Mouse (Mus musculus): ENCODE data around the gene Wnt3a.

Wnt3a gene

DNA sequence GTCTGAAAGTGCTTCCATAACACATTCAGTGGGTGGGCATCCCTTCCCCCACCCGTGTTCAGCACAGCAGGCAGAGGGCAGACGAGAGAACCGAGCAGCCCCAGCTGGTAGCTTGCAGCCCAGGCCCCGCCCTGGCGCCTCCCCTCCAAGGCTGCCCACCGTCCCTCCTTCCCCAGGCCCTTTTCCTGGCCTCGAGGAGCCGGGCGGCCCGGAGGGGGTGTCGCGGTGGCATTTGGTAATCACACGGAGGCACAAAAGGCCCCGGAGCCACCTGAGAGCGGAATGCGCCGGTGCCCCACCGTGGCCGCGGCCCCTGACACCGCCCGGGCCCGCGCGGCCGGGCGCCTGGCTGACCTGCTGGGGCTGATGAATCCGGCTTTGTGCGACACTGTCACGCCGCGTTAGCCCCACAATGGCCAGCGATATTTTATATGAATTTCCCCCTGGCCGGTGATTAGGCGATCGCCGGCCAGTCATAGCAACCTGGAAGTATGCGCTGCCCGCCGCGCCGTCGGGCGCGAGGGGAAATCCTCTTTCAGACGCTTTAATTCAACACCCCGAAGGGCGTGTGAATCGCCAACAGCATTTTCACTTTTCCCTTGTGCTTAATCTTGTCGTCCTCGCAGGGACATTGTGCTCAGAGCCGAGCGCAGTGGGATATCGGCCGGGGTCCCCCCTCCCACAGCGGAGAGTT lies 26.5 kb downstream of the Wnt3a start:
- DNase-seq (ENCODE audit: low read depth in 1 of 2, low spot score in 2 of 2): no peak

GRCm38 (mm10) chr11:59262308-59262707 lies 28.2 kb downstream of the Wnt3a start:
- no peak for DNase-seq (ENCODE audit: low read depth in 1 of 2, low spot score in 2 of 2)

GRCm38 (mm10) chr11:59260706-59261493 lies 29.7 kb downstream of the Wnt3a start:
- DNase-seq (ENCODE audit: low read depth in 1 of 2, low spot score in 2 of 2): no peak

- no peak for DNase-seq (ENCODE audit: low read depth in 1 of 2, low spot score in 2 of 2)
These were observed 30.9 kb downstream of the Wnt3a start for GRCm38 (mm10) chr11:59259647-59260046.

DNA sequence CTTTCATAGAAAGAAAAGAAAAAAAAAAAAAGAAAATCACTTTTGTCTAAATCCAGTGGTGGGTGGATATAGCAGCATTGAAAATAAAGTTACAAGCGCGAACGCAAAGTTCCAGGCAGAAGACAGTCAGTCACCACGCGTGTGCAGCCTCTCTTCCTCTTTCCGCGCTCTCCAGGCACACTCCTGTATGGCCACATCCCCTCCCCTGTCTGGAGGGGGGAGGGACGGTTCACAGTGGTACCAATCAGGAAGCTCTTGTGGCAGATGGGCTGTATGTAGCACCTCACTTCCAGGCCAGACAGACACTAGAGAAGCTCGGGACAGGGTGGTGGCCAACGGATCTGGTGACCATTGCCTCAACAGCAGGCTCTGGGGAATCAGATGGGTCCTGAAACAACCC lies 42.5 kb downstream of the Wnt3a start:
- DNase-seq (ENCODE audit: low read depth in 1 of 2, low spot score in 2 of 2): no peak

GRCm38 (mm10) chr11:59243856-59244255 lies 46.7 kb downstream of the Wnt3a start:
- DNase-seq (ENCODE audit: low read depth in 1 of 2, low spot score in 2 of 2): no peak

GRCm38 (mm10) chr11:59241841-59242240 lies 48.7 kb downstream of the Wnt3a start:
- DNase-seq (ENCODE audit: low read depth in 1 of 2, low spot score in 2 of 2): no peak

- DNase-seq (ENCODE audit: low read depth in 1 of 2, low spot score in 2 of 2): no peak
These were observed 50.8 kb downstream of the Wnt3a start for GRCm38 (mm10) chr11:59239796-59240195.

DNA sequence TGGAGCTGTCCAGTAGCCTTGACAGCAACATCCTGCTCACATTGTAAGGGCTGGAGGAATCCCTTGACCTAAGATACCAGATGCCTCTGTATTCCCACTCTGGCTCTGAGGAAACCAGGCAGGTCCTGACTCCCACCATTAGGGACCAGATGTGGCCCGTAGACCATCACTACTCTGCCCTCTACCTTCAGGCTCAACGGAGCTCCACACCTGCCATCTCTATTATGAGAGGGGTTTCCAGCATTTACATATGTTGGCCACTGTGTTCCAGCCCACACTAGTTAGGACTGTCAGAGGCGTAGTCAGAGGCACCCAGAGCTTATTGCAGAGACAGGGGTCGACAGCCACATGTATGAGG lies 51.1 kb downstream of the Wnt3a start:
- DNase-seq (ENCODE audit: low read depth in 1 of 2, low spot score in 2 of 2): no peak

DNA sequence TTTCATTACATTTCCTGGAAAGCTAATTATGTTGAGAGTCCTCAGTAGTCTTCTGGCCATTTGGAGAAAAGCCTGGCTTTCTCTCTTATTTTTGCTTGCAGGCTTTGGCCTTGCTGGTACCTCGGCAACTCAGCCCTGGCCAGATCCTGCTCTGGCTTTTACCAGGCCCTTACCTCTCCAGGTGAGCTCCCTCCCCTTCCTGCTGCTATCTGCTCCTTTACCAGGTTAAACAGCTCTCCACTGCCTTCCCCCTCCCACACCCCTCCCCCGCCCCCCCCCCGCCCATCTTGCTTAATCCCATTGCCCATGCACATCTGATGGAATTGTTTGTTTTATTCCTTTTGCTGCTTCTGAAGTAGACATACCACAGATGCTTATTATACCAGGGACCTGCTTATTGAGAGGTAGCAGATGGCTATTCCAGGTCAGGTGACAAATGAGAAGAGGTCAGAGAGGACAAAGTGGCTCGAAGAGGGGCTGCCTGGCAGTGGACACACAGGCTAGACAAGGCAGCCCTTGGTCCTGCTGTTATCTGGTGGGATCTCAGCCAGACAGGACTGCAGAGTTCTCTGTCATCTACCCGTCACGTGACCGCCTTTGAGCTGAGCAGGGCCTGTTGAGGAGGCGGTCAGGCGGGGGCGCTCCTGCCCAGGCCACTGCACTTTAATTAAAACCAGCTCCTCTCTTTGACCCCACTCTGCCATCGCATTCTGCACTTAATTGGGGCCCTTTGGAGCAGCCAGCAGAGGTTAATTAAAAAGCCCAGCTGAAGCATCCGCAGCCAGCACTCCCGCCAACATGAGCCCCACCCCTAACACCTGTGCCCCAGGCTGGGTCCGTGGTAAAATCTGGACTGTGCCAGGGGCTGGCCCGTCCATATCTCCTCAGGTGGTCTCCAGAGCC lies 51.8 kb downstream of the Wnt3a start:
- no peak for DNase-seq (ENCODE audit: low read depth in 1 of 2, low spot score in 2 of 2)

DNA sequence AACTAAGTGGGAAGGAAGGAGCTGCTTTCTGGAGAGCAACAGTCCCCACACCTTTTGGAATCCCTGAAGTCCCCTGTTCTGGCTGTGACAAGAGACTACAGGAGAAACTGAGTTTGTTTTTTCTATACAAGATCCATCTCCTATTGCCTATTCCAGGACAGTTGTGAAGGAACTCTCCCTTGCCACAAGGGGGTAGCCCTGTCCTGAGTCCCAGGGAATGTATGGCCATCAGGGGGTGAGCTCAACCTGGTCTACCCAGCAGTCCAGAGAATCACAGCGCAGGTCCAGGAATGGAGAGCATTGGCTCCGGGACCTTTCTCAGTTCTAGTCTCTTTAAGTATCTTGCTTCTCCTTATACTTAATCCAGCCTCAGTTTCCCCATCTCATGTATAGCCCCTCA lies 57.8 kb downstream of the Wnt3a start:
- DNase-seq (ENCODE audit: low read depth in 1 of 2, low spot score in 2 of 2): no peak

- peak in 1 of 2 experiments; percentile 42 for DNase-seq (ENCODE audit: low read depth in 1 of 2, low spot score in 2 of 2)
These were observed 60.3 kb downstream of the Wnt3a start for GRCm38 (mm10) chr11:59230144-59230760.

DNA sequence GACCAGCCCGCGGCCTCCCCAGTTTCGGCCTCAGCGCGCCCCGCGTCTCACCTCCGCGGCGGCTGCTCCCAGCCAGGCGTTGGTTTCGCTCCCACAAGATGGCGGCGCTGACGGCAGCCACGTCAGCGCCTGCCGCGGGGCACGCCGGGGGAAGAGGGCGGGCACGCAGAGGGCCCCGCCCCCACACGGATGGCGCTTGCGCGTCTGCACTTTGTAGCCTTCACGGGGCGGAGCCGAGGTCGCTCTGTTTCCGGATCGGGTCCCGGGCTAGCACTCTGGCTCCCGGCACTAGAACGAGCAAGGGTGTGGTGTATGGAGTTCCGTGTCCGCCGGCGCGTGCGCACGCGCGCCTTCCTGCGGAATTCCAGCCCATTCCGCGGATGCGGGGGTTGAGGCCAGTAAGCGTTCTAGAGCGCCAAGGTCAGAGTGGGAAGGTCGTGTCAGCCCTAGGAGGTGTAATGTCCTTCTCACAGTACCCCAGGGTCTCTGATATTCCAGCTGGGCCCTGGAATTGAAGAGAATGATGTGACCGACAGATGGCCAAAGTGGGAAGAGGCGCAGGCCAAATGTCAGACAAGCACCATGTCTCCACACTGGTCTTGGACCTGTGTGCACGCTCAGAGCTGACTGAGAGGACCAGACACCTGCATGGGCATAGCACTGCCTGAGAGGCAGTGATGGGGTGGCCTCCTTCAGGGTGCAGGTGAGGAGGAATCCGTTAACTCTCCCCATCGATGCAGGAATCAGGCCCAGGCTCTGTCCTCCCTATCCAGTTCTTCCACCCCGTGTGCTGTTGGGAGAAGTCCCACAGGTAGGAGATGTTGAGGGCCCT lies 62.2 kb downstream of the Wnt3a start, which contains the start of gene Arf1:
TSS of gene Arf1 (minus strand) at position 149 of the 832 bp plus-strand sequence.
- DNase-seq (ENCODE audit: low read depth in 1 of 2, low spot score in 2 of 2): peak; percentile 85 to 94

DNA sequence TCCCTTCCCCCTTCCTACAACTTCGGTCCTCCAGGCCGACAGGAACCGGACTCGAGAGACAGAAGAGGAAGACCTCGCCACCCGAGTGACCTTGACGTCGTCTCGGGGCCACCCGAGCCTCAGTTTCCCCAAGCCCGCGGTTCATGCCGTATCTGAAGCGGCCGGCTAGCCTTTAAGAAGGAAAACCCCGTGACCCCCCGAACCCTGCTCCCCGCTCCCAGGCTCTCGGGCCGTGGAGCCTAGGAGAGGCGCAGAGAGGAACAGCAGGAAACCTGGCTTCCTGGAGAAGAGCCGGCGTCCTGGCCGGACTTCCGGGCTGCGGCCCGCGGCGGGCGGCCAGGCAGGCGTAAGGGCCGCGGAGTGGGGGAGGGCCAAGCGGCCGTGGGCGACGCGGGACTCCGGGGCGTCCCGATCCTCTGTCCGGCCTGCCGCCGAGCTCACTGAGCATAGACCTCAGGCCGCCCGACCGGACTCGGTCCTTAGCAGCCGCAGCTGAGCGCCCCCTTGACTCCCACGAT lies 62.9 kb downstream of the Wnt3a start:
- no peak for DNase-seq (ENCODE audit: low read depth in 1 of 2, low spot score in 2 of 2)

DNA sequence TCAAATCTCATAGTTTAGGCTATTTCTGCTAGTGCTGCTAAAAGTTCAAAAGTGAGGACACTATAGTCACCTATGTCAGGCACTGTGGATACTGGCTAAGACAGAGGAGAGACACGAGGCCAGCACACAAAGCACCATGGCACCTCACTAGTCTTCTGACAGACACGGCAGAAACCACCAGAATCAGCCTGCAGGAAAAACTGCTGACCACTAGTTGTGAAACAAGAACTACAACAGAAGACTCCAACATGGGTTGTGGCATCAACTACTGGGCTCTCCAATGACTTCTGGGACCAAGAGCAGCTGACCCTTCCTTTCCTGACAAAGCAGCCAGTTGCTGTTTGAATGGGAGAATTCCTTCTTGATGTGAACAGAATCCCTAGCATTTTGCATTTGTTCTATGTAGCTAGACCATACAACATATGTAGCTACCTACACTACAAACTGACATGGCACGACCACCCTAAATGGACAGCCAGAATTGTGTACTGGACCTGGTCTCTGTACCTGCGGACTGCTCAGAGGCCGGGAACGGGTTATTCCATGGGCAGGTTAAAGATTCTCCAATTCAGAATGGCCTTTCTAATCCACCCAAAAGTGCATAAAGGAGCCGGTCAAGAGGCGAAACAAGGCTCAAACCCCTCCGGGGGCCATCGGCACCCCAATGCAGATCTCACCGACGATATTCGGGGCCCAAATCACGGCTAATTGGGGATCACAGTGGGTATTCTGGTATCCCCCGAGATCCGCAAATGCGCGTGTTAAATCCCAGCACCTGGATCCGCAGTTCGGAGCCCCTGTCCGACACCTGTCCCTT lies 63.6 kb downstream of the Wnt3a start:
- peak in 1 of 2 experiments; percentile 37 for DNase-seq (ENCODE audit: low read depth in 1 of 2, low spot score in 2 of 2)

GRCm38 (mm10) chr11:59226251-59226650 lies 64.3 kb downstream of the Wnt3a start:
- no peak for DNase-seq (ENCODE audit: low read depth in 1 of 2, low spot score in 2 of 2)

DNA sequence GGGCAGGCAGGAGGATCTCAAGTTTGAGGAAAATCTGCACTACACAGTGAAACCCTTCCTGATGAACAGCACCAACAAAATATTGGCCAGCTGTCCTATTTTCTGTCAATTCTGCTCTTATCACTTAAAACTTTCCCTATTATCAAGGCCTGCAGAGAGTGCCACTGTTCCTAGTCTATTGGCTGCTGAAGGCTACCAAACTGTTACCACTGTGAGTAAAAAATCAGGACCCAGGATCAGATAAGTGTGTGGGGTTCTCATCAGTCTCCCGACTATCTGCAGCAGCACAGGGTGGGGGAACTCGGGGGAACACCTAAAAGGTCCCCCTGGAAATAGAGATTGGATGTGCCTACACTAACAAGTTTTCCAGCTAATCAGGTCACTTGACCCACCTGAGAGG lies 65.4 kb downstream of the Wnt3a start:
- no peak for DNase-seq (ENCODE audit: low read depth in 1 of 2, low spot score in 2 of 2)

DNA sequence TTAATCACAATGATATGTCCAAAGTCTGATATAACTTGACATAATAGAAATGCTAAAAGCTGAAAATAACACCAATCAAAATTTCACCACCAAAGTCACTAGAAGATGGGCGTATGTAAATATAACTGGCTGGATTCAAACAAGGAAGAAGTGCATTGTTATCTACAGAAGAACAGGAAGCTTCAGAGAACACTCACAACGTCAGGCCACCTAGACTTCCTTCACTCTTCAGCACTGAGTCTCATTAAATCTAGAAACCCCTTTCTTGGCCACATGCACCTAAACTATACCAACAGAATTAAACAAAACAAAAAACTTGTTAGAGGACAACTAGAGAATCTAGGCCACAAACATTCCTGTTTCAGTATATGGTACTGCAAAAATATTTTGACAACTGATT lies 66.1 kb downstream of the Wnt3a start:
- DNase-seq (ENCODE audit: low read depth in 1 of 2, low spot score in 2 of 2): no peak

- no peak for DNase-seq (ENCODE audit: low read depth in 1 of 2, low spot score in 2 of 2)
These were observed 66.5 kb downstream of the Wnt3a start for GRCm38 (mm10) chr11:59224025-59224424.
